Comparison of ENCODE assay signal across 7 mouse cellular contexts in the genomic region with DNA sequence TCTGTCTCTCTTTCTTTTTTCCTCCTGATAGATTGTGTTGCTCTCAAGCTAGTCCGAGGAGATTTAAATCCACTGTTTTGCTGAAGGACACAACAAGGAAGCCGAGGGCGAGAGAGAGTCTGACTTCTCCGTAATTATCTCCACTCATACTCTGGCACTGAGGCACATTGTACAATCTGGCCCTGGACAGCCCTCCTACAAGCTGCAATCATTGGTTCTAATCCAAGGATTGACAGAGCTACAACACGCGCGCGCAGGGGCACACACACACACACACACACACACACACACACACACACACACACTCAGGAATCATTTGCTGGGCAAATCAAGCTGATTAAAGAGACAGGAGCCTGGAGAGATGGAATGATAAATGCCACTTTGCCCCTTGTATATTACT. TPM values are rescaled to one million over a fixed set of nuclear protein-coding genes. Genes with fewer than 3 reads are reported as not detected.
A peak's percentile ranks its signal among the peaks of the same experiment; 100 is the strongest.
DNase-seq lines count a peak whose midpoint lies in the region; ATAC-seq and TF ChIP-seq lines count a peak whose summit lies in the region.

Gene Ntm (minus strand): TSS at position 164 of the 400 bp plus-strand sequence.

- H3K4me3 ChIP-seq in intestine, postnatal 0 days (ENCODE audit: low read depth, low read length): peak within 1 kb of the TSS; percentile 33
- peak within 1 kb of the TSS; percentile 37 for H3K4me3 ChIP-seq in limb, embryonic 15.5 days

- no peak within 1 kb of the TSS for H3K27ac ChIP-seq in intestine, postnatal 0 days (ENCODE audit: low read depth, low read length)
- H3K27ac ChIP-seq in limb, embryonic 15.5 days: no peak within 1 kb of the TSS

- no peak for ATAC-seq in intestine, postnatal 0 days
- no peak for ATAC-seq in limb, embryonic 15.5 days (ENCODE audit: insufficient number of reproducible peaks, low FRiP score, low TSS enrichment, low read depth)

- DNase-seq in adrenal gland, postnatal 36 days: peak; percentile 37 to 46
- peak; percentile 90 for DNase-seq in cerebellum, adult 9-10 months
- DNase-seq in frontal cortex, postnatal 14 days (ENCODE audit: low spot score in 2 of 2): peak; percentile 52 to 57
- DNase-seq in retina, embryonic 14.5 days (ENCODE audit: low spot score): peak; percentile 73
- DNase-seq in thymus, postnatal 0 days (ENCODE audit: low spot score): no peak

- TF ChIP-seq CTCF in intestine, postnatal 0 days (IDR thresholded peaks at IDR 0.05; ENCODE audit: low read depth): no peak

- peaks cover 16% of the 10 kb centered on the region; the same call in 1 of the 2 replicates for H3K27me3 ChIP-seq in intestine, postnatal 0 days (replicated peaks; ENCODE audit: control insufficient read depth, insufficient read depth, low read length)
- peaks cover 39% of the 10 kb centered on the region for H3K27me3 ChIP-seq in limb, embryonic 15.5 days

- H3K9ac ChIP-seq in intestine, postnatal 0 days (ENCODE audit: low read depth, low read length): no peak within 1 kb of the TSS
- no peak within 1 kb of the TSS for H3K9ac ChIP-seq in limb, embryonic 15.5 days

- 15% methylated on average over 8 of the region's 8 CpGs for WGBS in intestine, postnatal 0 days
- WGBS in limb, embryonic 15.5 days: 19% methylated on average over 8 of the region's 8 CpGs

- peak within 1 kb of the TSS; percentile 59 for H3K4me2 ChIP-seq in intestine, postnatal 0 days (replicated peaks; ENCODE audit: low read depth)
- peak within 1 kb of the TSS; percentile 73 for H3K4me2 ChIP-seq in limb, embryonic 15.5 days

- no peaks in the 10 kb centered on the region for H3K9me3 ChIP-seq in intestine, postnatal 0 days (ENCODE audit: control insufficient read depth)
- H3K9me3 ChIP-seq in limb, embryonic 15.5 days: no peaks in the 10 kb centered on the region

- no peaks in the 10 kb centered on the region for H3K4me1 ChIP-seq in intestine, postnatal 0 days (replicated peaks; ENCODE audit: control insufficient read depth, insufficient read depth, low read length)
- peaks cover 15% of the 10 kb centered on the region for H3K4me1 ChIP-seq in limb, embryonic 15.5 days

- no peaks in the 10 kb centered on the region for H3K36me3 ChIP-seq in intestine, postnatal 0 days (ENCODE audit: control insufficient read depth, insufficient read depth)
- no peaks in the 10 kb centered on the region for H3K36me3 ChIP-seq in limb, embryonic 15.5 days

RNA-seq across cellular contexts. Expression of gene Ntm, which starts in this region (rescaled TPM):
- 1 to 10 TPM in 1 of 2 experiments, under 1 TPM in 1; 0.33 to 1.1 TPM for total RNA-seq in adrenal gland, postnatal 36 days (2021)
- polyA plus RNA-seq in intestine, postnatal 0 days (2015; fragmentation: Nextera tagmentation; extraction: Ambion mirVana): 1.1 and 2.0 TPM in 2 replicates
- polyA plus RNA-seq in limb, embryonic 15.5 days (2015; fragmentation: Nextera tagmentation; extraction: Ambion mirVana): 27.3 and 29.2 TPM in 2 replicates
- polyA plus RNA-seq in thymus, postnatal 0 days (2015; fragmentation: Nextera tagmentation; extraction: Ambion mirVana): 0.74 and 0.76 TPM in 2 replicates
